Mouse (Mus musculus): ENCODE measurements at regions not wholly inside any gene's neighbourhood (a gene's known extent, or its start where the extent isn't known, plus 50 kb on each side); places are given as distances from the start of the nearest gene placed in this dataset.
A peak's percentile ranks its signal among the peaks of the same experiment; 100 is the strongest.

GRCm38 (mm10) chr14:104827404-104827803 lies 305.0 kb upstream of the Rnf219 start:
- no peak for DNase-seq

DNA sequence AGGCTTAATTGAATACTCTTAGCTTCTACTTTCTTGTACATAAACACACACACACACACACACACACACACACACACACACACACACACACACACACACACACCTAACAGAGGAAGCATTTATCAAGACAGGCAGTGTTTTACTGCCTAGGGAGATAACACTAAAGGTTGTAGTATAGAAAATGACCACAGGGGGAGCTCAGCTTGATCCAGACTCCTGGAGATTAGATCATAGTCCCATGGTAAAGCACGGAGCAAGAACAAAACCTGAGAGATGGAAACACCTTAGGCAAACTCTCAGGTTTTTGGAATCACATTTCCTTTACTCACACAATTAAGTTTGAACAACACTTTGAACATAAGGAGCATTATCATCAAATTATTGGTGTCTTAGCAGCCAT lies 302.5 kb upstream of the Rnf219 start:
- DNase-seq, result no peak

DNA sequence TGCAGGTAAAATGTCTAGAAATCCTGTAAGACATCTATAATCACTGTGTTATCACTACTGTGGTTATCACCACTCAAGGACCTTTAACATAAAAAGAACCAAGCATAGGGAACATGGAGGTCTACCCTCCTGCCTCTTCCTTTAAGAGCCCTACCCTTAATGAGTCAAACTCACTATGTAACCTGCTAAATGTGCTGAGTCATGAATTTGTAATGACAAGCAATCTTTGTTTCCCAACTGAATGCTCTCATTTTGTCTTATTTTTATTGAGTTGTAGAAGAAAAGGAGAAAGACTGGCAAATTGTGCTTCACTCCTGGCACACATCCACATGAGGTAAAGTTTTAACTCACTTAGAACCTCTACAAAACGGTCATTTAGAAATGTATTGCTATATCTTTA lies 301.8 kb upstream of the Rnf219 start:
- DNase-seq, result no peak

DNA sequence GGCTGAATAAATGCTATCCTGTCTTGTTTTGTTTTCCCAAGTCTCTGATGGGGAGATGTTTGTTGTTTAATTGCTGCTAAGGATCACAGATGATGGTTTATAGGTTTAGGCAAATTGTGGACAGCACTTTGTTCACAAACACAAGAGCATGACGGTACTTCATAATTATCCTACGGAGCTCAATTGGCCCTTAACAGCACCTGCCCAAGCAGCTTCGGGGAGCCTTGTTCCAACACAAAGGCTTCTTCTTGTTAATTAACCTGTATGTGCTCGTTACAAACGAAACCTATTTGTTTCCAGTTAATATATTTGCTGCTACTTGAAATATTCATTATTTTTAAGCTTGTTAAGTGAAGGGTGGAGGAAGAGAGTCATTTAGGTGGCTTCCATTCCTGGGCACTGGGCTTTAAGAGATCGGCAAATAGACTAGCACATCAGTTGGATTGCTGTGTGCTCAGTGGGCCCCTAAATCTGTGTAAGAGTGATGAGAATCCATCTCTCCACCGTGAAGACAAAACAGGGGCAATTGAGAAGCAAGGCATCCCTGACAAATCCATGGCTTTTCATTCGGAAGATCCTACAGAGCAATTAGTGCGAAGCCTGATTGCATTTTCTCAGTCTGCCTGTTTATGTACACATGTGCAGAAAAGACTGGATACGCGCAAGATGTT lies 299.6 kb upstream of the Rnf219 start:
- DNase-seq, result no peak

DNA sequence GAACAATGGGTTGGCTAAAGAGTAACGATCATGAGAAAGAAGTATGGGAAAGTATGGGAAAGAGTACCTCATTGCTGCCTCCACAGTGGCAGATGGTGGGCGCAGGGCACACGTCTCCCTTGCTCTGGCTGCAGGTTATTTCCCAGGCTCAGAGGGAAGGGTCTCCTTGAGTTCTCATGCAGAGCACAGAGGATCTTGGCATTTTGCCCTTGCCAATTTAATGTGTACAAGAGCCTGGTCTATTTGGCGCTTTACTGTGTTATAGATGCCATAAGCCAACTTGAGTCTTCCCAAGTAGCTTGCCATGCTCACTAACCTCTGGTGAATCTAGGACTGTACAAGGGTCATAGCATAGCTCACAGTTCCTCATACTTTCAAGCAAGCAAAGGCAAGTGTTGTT lies 296.7 kb upstream of the Rnf219 start:
- no peak for DNase-seq

DNA sequence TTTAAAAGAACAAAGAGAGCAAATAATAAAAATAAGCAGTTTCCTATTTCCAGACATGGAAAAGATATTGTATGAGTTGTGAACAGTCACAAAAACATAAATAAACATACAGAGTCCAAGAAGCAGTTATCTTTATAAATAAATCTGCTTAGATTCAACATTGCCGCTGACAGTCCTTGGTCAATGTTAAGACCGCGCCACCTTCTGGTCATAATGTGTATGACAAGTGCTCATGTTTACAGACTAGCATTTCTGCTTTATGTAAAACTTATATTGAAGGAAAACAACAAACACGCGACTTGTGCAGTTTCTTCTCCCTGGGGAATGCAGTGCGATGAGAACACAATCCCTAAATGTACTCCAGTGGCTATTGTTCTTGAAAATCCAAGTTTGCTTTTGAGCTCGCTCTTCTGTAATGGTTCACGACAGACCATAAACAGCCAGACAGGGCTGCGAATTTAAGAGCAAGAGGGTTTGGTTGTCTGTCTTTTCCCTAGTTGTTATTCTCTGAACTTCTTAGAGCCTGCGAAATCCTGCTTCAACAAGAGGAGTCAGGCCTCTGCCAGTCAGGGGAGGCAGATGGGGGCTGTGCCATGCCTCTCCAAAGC lies 291.6 kb upstream of the Rnf219 start:
- peak; percentile 43 for DNase-seq

DNA sequence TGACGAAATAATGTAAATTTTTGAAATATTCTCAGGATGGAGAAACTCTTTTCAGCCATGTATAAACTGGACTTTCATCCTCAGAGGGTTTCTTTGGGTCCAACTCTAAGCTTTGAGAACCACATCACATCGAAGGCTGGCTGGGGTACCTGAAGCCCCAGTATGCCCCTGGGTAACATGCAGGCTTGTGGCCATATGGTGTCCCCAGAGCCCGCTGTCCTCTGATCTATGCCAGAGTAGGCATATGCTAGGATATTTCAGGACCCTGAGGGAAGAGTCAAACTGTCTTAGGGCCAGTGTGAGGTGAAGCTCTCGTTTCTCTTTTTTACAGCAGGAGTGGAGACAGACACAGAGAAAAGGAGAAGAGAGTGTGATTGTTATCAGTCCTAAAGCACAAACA lies 289.6 kb upstream of the Rnf219 start:
- no peak for DNase-seq

DNA sequence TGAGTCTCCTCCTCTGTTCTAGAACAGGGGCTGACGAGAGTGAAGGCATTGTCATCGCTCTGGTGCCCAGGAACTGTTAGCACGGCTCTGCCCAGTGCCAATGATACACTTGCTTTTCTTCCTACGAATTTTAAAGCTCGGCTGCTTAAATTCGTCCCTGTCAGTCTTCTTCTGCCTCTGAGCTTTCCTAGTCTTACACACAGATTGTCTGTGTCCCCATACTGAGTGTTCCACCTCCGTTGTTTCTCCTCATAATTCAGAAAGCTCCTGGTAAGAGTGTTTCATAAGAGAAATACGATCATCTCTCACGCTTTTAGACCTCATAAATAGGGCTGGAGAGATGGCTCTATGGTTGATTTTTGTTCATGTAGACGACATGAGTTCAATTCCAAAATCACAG lies 282.9 kb upstream of the Rnf219 start:
- no peak for DNase-seq

DNA sequence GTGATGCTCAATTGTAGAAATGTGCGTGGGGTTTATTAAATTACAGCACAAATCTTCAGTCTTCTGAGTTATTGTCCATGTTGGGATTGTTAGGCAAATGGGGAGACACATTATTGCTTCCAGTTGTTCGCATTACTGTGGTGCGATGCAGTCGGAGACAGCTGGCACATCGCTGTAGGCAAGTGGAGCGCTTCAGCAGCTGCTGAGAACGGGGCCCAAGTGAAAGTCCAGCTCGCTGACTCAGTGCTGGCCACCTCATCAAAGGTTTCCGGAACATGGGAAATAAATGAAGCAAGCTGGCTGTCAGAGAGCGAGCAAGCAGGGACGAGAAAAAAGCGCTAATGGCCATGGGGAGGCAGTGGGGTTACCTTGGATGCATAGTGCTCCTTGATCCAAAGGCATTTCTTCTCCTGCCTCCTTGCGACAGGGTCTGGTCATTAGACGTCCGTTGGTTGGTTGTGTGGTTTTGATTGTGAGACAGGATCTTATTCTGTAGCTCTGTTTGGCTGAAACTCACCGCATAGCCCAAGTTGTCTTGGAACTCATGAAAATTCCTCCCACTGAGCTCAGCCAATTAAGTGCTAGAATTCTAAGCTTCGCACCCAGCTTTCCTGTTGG lies 274.0 kb upstream of the Rnf219 start:
- no peak for DNase-seq

- no peak for DNase-seq
Measured at GRCm38 (mm10) chr14:104789346-104789745, 266.9 kb upstream of the Rnf219 start.

GRCm38 (mm10) chr14:104785066-104785465 lies 262.6 kb upstream of the Rnf219 start:
- DNase-seq, result no peak

DNA sequence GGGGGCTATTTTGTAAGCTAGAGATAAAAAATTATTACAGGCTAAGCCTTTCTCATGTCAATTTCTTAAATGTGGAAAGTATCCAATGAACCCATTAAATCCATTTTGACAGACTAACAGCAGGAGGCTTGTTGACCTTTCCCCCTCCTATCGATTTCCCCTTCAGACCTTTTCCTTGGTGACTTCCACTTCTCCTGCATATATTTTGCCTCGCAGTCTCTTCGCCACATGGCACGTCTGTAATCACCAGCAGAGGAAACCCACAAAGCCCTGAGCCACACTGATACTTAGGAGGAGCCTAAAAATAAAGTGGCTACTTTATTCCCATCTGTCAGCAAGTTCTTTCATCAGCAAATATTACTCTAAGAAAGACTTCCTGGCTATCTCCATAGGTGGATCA lies 247.5 kb upstream of the Rnf219 start:
- no peak for DNase-seq

- DNase-seq, result no peak
Measured at GRCm38 (mm10) chr14:104734213-104734612, 211.8 kb upstream of the Rnf219 start.

GRCm38 (mm10) chr14:104732036-104732435 lies 209.6 kb upstream of the Rnf219 start:
- peak; percentile 45 for DNase-seq

DNA sequence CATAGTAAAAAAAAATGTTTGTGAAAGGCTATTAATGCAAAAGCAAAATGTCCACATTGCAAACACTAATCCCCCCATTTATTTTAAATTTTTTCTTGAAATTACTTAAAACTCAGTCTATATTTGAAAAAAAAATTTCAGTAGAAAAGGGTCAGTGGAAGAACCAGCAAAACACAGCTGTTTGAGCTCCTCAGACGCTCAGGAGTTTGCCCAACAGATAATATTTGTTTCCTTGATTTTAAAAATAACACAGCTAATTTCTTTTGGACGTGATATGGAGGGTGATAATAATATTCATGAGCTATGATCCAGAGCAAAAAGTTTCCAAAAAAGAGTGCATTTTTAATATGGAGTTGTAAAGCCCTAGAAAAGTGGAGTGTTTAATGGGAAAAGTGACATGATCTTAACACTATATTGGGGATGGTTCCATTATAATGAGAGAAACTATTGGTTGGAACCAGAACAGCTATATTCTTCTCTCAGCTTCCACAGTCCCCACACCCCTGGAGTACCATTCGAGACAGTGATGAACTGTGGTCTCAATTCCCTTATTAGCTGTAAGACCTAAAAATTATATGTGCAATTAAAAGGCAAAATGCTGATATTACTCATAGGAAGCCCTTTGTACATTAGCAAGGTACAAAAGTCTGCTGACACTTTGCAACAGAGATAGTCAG lies 209.0 kb upstream of the Rnf219 start:
- DNase-seq, result no peak

DNA sequence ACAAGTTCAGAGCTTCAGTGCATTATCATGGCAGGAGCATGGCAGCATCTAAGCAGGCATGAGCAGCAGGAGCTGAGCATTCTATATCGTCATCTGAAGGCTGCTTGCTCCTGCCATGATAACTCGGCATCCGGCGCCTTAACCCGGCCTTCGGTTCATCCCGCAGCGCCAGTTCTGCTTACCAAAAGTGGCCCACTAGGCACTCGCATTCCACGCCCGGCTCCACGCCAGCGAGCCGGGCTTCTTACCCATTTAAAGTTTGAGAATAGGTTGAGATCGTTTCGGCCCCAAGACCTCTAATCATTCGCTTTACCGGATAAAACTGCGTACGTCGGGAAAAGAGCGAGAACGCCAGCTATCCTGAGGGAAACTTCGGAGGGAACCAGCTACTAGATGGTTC lies 193.2 kb upstream of the Rnf219 start:
- peak; percentile 83 for DNase-seq

GRCm38 (mm10) chr14:104702283-104702893 lies 179.9 kb upstream of the Rnf219 start:
- no peak for DNase-seq

DNA sequence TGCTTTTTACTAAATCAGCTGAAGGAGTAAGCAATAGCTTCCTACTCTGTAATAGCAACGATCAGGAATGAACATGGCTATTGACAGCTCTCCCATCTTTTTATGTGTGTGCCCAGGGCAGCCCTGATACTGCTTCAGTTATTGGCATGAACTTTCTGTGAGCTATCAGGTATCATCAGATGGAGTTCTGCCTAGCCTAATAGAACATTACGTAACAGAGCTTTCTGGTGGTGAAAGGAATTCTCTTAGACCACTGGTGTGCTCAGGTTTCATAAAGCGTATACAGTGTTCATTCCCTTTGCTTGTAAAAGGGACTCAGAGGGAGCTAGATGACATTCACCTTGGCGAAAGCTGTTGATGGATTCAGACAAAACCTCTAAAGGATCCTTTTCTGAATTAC lies 176.5 kb upstream of the Rnf219 start:
- DNase-seq, result no peak

DNA sequence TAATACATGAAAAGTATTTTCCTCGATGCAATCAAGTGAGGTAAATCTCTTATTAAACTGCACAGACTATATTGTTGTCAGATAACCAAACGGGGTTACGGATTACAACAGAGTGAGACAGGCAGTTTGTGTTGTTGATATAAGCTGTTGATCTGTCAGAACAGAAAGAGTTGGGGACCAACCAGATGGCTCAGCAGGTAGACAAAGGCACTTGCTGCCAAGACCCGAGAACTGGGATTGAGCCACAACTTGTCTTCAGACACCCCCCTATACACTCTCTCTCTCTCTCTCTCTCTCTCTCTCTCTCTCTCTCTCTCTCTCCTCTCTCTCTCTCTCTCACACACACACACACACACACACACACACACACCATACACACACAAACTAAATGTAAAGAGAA lies 172.7 kb upstream of the Rnf219 start:
- DNase-seq, result no peak

- DNase-seq, result no peak
Measured at GRCm38 (mm10) chr14:104694174-104694803, 171.8 kb upstream of the Rnf219 start.

GRCm38 (mm10) chr14:104692616-104693015 lies 170.2 kb upstream of the Rnf219 start:
- no peak for DNase-seq

DNA sequence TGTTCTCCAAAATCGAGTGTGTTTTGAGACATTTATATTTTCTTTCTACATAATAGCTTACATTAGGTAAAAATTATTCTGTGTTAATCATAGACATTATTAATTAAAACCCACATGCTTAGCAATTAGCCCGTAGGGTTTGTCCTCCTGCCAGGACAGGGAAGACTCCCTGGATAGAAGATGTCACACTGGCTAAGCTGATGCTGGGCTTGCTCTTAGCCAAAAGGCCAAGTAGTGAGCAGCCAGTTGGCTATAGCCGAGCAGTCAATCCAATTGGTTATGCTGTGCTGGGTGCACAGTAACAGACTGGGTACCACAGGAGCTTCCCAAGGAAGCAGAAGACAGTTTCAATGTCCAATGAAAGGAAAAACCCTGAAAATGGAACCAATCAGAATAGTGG lies 166.0 kb upstream of the Rnf219 start:
- DNase-seq, result no peak

All from adrenal gland, adult 2 months (tissue).